Mouse (Mus musculus): ENCODE measurements around the gene Dach1. TPM values are rescaled to one million over a fixed set of nuclear protein-coding genes. Genes with fewer than 3 reads are reported as not detected.

Dach1 gene
- polyA plus RNA-seq, 1 experiment from 2014 or later, result 4.0 TPM

DNA sequence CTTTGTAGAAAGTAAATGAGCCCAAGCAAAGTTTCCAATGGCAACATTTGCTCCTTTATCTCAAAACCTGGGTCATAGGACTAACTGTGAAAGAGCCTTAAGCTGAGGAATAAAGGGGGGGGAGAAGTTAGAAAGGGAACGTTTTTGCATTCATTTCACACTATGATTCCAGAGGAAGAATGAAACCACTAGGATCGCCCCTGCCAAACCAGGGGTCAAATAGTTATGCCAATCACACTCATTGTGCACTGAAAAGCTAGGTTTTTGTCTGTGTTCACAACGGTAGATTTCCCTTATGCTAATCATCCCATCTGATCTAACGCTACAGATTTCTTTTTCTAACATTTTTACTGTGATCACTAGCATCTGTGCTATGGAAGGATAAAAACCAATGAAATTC lies 415.2 kb downstream of the Dach1 start:
- H3K9me3 ChIP-seq (ENCODE audit: control insufficient read depth, low read length), result no peaks in the 10 kb centered on the region
- H3K27ac ChIP-seq (replicated peaks in 1 of 2; ENCODE audit: control insufficient read depth in 1 of 2, insufficient read depth in 1 of 2, low read depth in 2 of 2, low read length in 2 of 2), result no peak overlapping the region
- H3K4me1 ChIP-seq (ENCODE audit: control insufficient read depth in 2 of 2, insufficient read depth in 2 of 2, low read length in 2 of 2), result no peaks in the 10 kb centered on the region
- H3K9ac ChIP-seq (ENCODE audit: low read length), result no peak overlapping the region
- H3K36me3 ChIP-seq (ENCODE audit: control insufficient read depth, insufficient read depth, low read length), result no peaks in the 10 kb centered on the region
- H3K27me3 ChIP-seq (ENCODE audit: control insufficient read depth, insufficient read depth, low read length), result no peaks in the 10 kb centered on the region
- ATAC-seq (ENCODE audit: insufficient number of reproducible peaks, insufficient read depth, low FRiP score, low read depth), result no peak
- no peak overlapping the region for H3K4me3 ChIP-seq (ENCODE audit: control insufficient read depth in 1 of 2, insufficient read depth in 1 of 2, low read depth in 1 of 2, low read length in 2 of 2)
- WGBS, result 70% methylated on average over 4 of the region's 4 CpGs
- no peak overlapping the region for H3K4me2 ChIP-seq (ENCODE audit: low read length)

DNA sequence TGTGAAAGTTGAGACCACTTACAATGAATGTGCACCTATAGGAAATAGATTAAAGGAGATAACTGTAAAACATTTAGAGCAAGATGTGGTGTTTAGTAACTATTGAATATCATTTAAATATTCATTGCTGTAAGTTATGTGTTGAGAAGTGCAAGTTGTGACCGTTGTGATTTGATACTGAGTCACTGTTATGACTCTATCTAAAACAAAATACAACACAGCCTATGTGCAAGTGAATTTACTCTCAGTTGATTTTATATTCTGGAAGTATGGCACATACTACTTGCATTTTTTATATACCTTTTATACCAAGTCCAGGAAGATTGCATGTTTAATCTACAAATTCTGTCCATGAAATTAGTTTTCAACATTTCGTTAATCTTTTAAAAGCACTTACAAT lies 415.6 kb downstream of the Dach1 start:
- H3K36me3 ChIP-seq (ENCODE audit: control insufficient read depth, insufficient read depth, low read length), result no peaks in the 10 kb centered on the region
- no peak overlapping the region for H3K27ac ChIP-seq (replicated peaks in 1 of 2; ENCODE audit: control insufficient read depth in 1 of 2, insufficient read depth in 1 of 2, low read depth in 2 of 2, low read length in 2 of 2)
- no peak for ATAC-seq (ENCODE audit: insufficient number of reproducible peaks, insufficient read depth, low FRiP score, low read depth)
- H3K9ac ChIP-seq (ENCODE audit: low read length), result no peak overlapping the region
- H3K27me3 ChIP-seq (ENCODE audit: control insufficient read depth, insufficient read depth, low read length), result no peaks in the 10 kb centered on the region
- H3K4me1 ChIP-seq (ENCODE audit: control insufficient read depth in 2 of 2, insufficient read depth in 2 of 2, low read length in 2 of 2), result no peaks in the 10 kb centered on the region
- 86% methylated on average over 2 of the region's 2 CpGs for WGBS
- no peak overlapping the region for H3K4me2 ChIP-seq (ENCODE audit: low read length)
- H3K4me3 ChIP-seq (ENCODE audit: control insufficient read depth in 1 of 2, insufficient read depth in 1 of 2, low read depth in 1 of 2, low read length in 2 of 2), result no peak overlapping the region
- no peaks in the 10 kb centered on the region for H3K9me3 ChIP-seq (ENCODE audit: control insufficient read depth, low read length)

DNA sequence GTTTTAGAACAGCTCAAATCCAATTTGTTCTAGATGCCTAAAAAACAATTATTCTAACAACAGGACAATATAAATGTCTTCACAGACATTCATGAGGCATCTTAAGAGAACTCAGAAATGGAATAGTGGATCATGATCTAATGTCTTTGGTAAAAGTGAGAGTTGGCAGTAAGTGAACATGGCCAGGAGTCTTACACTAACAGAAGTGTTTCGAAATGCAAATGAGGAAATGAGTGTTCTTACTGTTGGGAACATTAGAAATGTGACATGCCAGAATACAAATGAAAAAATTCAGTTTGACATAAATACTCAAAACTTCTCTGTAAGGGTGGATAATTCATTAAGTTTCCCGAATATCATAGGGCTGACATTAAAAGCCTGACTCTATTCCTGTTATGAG lies 426.3 kb downstream of the Dach1 start:
- Histone ChIP-seq H3K4me2 (ENCODE audit: low read length) (no peak overlapping the region), H3K9me3 (ENCODE audit: control insufficient read depth, low read length) (no peaks in the 10 kb centered on the region), H3K4me3 (ENCODE audit: control insufficient read depth in 1 of 2, insufficient read depth in 1 of 2, low read depth in 1 of 2, low read length in 2 of 2) (no peak overlapping the region), H3K36me3 (ENCODE audit: control insufficient read depth, insufficient read depth, low read length) (no peaks in the 10 kb centered on the region), H3K4me1 (ENCODE audit: control insufficient read depth in 2 of 2, insufficient read depth in 2 of 2, low read length in 2 of 2) (no peaks in the 10 kb centered on the region), H3K27ac (replicated peaks in 1 of 2; ENCODE audit: control insufficient read depth in 1 of 2, insufficient read depth in 1 of 2, low read depth in 2 of 2, low read length in 2 of 2) (no peak overlapping the region), H3K27me3 (ENCODE audit: control insufficient read depth, insufficient read depth, low read length) (no peaks in the 10 kb centered on the region), H3K9ac (ENCODE audit: low read length) (no peak overlapping the region)
- no peak for ATAC-seq (ENCODE audit: insufficient number of reproducible peaks, insufficient read depth, low FRiP score, low read depth)
- 80% methylated on average over 2 of the region's 2 CpGs for WGBS

DNA sequence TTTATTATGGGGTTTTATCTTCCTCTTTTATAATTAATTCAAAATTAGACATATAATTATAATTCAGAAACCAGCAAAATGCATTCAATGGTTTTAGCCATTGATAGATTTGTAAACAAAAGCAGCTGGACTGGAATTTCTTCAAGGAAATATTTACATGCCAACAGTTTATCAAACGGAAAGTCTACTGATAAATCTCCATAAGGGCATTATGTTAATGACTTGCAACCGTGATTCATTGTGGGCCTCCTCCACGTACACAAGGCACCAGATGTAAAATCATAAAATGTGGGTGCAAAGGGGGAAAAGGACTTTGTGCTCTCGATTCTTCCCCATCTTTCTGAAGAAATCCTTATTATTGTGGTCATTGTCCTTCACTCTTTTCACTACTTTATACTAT lies 426.8 kb downstream of the Dach1 start:
- WGBS, result 75% methylated on average over 4 of the region's 4 CpGs
- no peaks in the 10 kb centered on the region for H3K27me3 ChIP-seq (ENCODE audit: control insufficient read depth, insufficient read depth, low read length)
- ATAC-seq (ENCODE audit: insufficient number of reproducible peaks, insufficient read depth, low FRiP score, low read depth), result no peak
- H3K4me2 ChIP-seq (ENCODE audit: low read length), result no peak overlapping the region
- no peaks in the 10 kb centered on the region for H3K9me3 ChIP-seq (ENCODE audit: control insufficient read depth, low read length)
- H3K4me1 ChIP-seq (ENCODE audit: control insufficient read depth in 2 of 2, insufficient read depth in 2 of 2, low read length in 2 of 2), result no peaks in the 10 kb centered on the region
- H3K4me3 ChIP-seq (ENCODE audit: control insufficient read depth in 1 of 2, insufficient read depth in 1 of 2, low read depth in 1 of 2, low read length in 2 of 2), result no peak overlapping the region
- H3K9ac ChIP-seq (ENCODE audit: low read length), result no peak overlapping the region
- no peak overlapping the region for H3K27ac ChIP-seq (replicated peaks in 1 of 2; ENCODE audit: control insufficient read depth in 1 of 2, insufficient read depth in 1 of 2, low read depth in 2 of 2, low read length in 2 of 2)
- no peaks in the 10 kb centered on the region for H3K36me3 ChIP-seq (ENCODE audit: control insufficient read depth, insufficient read depth, low read length)
